Mouse (Mus musculus): ENCODE data around the gene Nt5c.
A peak's percentile ranks its signal among the peaks of the same experiment; 100 is the strongest.
"Not testable (repeated sequence)": the region's sequence is repeated elsewhere in the genome, so short reads cannot be mapped to it uniquely, and the experiment has no call there.

Nt5c gene

GRCm38 (mm10) chr11:115509773-115510506 lies 18.3 kb upstream of the Nt5c start:
- DNase-seq, result no peak

DNA sequence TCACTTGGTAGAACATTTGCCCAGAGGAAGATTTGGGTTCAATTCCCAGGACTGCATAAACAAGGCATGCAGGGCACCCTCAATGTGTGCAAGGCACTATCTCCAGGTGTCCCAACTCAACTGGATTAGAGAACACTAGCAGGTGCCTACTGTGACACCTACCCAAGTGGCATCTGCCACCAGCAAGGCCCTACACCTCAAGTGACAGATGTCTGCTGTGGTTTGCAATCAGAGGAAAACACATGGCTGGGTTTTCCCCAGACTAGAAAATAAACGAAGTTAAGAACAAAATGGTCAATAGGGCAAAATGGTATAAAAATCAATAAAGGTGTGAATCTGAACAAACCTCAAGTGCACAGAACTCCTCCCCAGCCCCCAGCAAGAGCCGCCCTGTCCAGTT lies 16.4 kb upstream of the Nt5c start:
- no peak for DNase-seq

GRCm38 (mm10) chr11:115506586-115506985 lies 14.9 kb upstream of the Nt5c start:
- no peak for DNase-seq

GRCm38 (mm10) chr11:115502636-115503035 lies 11.0 kb upstream of the Nt5c start:
- no peak for DNase-seq

DNA sequence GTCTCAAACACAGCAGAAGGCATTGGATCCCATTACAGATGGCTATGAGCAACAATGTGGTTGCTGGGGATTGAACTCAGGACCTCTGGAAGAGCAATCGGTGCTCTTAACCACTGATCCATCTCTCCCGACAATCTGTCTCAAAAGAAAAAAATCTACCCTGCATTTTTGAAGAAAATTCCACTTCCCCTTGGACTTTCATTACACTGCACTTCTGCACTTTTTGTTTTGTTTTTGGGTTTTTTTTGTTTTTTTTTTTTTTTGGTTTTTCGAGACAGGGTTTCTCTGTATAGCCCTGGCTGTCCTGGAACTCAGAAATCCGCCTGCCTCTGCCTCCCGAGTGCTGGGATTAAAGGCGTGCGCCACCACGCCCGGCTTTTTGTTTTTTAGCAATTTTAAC lies 4.9 kb upstream of the Nt5c start:
- DNase-seq, result not testable (repeated sequence)

GRCm38 (mm10) chr11:115492387-115492786 lies 725 bp upstream of the Nt5c start:
- no peak for DNase-seq

- DNase-seq, result no peak
Measured at GRCm38 (mm10) chr11:115490441-115491355, 964 bp downstream of the Nt5c start.

- peak; percentile 72 to 75 for DNase-seq
Measured at GRCm38 (mm10) chr11:115488551-115489104, 3.0 kb downstream of the Nt5c start.

DNA sequence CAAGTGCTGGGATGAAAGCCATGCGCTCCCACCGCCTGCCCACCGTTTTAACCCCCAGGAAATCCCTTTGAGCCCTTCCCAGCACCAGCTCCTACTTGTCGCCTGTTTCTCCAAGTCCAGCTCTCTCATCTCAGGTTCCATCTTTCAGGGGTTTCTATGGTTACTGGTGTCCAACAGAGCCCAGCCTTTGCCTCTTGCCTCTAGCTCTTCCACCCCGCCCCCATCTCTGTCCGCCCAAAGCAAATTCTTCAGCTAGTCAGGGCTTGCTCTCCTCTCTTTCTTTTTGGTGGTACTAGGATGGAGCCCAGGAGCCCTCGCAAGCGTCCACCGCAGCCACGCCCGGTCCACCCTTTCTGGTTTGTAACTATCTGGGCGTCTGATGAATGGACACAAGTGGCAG lies 6.5 kb downstream of the Nt5c start:
- no peak for DNase-seq

DNA sequence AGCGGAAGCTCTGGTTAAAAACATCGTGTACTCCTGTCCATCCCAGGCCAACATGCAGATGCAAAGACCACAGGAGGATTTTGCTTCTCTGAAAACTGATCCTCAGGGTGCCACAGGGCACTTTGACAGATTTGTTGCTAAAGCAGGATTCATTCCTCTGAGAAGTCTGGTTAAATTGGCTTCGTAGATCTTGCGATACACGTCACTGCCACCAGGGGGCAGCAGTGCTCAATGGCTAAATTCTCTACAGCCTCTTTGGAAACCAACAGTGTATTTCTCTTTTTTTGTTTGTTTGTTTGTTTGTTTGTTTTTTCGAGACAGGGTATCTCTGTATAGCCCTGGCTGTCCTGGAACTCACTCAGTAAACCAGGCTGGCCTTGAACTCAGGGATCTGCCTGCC lies 7.9 kb downstream of the Nt5c start:
- DNase-seq, result peak; percentile 86 to 88

- DNase-seq, result no peak
Measured at GRCm38 (mm10) chr11:115483278-115483677, 8.4 kb downstream of the Nt5c start.

DNA sequence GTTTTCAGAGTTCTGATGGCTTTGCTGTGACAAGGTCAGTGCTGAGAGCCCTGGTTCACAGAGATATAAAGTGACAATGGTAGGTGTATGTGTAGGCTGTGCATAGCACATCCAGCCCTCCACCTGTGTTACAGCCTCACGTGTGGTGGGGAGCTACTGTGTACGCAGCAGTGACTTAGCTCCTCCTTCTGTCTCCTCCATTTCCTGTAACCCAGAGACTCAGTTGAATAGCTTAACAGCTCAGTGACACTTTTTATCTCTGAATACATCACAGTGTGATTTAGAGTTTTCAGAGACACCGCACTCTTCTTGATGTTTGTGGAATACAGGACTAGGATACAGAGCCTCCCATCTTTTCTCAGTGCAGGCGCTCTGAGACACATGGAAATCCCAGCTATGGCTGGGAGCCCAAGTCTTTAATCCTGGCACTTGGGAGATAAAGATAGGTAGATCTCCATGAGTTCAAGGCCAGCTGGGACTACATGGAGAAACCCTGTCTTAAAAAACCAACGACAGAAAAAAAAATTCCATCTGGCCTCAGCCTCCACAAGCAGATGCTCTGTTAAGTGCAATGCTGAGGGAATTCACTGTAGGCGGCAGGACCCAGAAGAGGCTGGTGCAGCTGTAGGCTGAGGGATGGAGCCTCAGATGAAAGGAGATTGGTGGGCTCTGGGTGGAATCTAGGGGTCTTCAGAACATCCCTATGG lies 10.0 kb downstream of the Nt5c start:
- DNase-seq, result no peak

DNA sequence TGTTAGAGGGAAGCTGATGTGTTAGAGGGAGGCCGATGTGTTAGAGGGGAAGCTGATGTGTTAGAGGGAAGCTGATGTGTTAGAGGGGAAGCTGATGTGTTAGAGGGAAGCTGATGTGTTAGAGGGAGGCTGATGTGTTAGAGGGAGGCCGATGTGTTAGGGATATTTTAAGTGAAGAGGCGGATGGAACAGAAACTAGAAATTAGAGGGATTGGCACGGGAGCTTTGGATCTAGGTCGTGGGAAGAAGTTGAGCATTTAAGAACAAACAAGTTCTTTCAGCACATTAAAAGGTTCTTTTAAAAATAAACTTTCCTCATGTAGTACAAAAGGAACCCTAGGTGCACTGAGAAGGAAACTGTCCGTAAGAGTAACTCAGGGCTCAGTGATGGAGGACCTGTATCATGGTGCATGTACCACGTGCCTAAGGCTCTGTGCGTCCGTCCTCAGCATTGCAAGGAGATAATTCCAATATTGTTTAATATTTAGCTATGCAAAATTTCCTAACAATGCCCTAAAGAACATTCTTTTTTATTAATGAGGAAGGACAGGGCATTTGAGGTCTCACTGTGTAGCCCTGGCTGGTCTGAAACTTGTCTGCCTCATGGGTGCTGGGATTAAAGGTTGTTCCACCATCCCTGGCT lies 13.2 kb downstream of the Nt5c start:
- DNase-seq, result no peak

GRCm38 (mm10) chr11:115477388-115477787 lies 14.3 kb downstream of the Nt5c start:
- not testable (repeated sequence) for DNase-seq

- not testable (repeated sequence) for DNase-seq
Measured at GRCm38 (mm10) chr11:115476630-115477029, 15.0 kb downstream of the Nt5c start.

DNA sequence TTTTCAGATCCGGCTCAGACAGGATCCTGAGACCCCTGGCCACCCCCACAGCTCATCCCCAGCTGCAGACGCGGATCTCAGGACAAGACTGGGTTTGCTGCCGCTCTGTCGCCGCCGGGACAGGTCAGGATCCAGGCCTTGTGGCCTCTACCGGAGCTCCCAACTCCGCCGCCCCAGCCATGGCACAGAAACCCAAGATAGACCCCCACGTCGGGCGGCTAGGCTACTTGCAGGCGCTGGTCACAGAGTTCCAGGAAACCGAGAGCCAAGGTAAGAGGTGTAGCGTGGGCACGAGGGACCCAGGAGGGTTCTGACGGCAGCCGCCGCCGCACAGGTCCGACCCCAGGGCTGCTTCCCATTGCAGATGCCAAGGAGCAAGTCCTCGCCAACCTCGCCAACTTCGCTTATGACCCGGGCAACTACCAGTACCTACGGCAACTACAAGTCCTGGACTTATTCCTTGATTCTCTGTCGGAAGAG lies 15.9 kb downstream of the Nt5c start:
- DNase-seq, result no peak

DNA sequence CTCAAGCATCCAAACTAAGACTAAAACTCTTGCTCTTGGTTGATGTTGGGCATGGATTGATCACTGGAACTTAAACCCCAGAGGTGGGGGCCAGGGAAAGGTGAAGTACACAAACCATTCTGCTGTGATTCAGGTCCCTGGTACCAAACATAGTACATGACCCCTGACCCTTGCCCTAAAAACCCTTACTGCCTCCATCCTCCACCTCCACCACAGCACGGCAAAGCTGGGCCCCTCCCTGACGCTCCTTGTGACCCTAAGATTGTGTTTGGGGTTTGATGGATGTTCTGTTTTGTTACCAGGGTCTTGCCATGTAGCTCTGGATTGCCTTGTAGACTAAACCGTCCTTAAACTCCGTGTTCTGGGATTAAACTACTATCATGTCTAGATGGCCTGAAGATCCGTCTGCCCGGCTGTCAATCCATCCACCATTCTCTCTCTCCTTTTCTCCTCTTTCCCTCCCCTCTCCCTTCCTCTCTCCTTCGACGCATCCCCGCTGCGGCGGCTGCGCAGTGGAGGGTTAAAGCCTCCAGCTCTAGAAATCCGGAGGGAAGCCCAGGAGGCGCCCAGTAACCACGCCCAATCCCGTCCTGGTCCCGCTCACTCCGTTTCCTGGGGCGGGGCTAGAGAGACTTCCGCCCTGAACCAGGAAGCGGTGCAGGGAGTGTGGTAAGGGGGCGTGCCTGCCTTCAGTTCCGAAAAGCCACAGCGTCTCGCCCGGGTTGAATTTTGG lies 16.5 kb downstream of the Nt5c start, which contains the start of gene Armc7:
Gene Armc7 (plus strand): TSS at position 643 of the 733 bp plus-strand sequence.
- DNase-seq, result peak; percentile 90 to 93

DNA sequence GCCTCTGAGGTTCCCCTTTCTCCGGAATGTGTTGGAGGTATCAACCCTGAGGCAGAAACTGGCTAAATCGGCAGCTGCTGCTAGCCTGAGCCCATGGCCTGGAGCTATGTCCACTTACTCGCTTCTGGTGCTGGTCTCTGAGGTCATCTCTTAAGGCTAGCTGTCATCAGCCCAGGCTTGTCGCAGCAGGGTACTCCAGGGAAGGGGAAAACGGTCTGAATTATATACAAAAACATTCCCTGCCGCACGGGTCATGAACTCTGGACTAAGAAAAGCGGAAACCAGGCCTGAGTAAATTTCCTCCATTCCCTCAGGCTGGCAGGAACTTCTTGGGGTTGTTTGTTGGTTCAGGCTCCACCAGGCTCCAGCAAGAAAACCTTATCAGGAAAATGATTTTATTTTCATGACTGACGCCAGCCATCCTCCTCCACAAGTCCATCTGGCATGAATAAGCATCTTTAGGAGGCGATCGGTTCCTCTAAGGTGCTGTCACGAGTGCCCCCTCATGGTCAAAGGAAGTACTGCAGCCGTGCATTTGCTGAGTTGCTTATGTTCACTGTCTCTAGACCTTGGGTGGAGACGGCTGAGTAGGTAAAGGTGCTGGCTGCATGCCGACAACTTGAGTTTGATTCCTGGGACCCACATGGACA lies 17.9 kb downstream of the Nt5c start:
- DNase-seq, result peak; percentile 98 to 100

- DNase-seq, result no peak
Measured at GRCm38 (mm10) chr11:115472183-115472582, 19.5 kb downstream of the Nt5c start.

- DNase-seq, result no peak
Measured at GRCm38 (mm10) chr11:115467217-115467618, 24.4 kb downstream of the Nt5c start.

DNA sequence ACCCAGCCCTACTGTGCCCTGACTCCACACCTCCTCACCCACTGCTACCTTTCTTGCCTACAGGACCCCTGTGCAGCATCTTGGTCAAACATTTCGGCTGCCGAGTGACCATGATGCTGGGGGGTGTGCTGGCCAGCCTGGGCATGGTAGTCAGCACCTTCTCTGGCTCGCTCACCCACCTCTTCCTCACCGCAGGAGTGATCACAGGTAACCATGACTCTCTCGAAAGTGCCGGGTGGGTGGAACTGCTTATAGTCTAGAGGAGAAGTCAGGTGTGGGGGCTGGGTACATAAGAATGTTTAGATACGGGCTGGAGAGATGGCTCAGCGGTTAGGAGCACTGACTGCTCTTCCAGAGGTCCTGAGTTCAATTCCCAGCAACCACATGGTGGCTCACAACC lies 26.8 kb downstream of the Nt5c start:
- no peak for DNase-seq

All from cerebellum, postnatal 36 days (tissue).